Mouse (Mus musculus) spleen, adult 18-20 months (tissue): Measurements from ENCODE around the gene Gm21860.
"Not testable (repeated sequence)": the region's sequence is repeated elsewhere in the genome, so short reads cannot be mapped to it uniquely, and the experiment has no call there.

Experiments
- DNase-seq, 2 experiments: peaks; one replicate each; pipeline ENCODE4 v3.0.0; 2022; ENCODE audit warnings: mixed read lengths in 2 of 2

The Gm21860 gene

GRCm38 (mm10) chrY:90754721-90755120, at the start of gene Gm21860:
Gene Gm21860 (minus strand): TSS chrY:90754821.
- not testable (repeated sequence) for DNase-seq

- DNase-seq: not testable (repeated sequence)
These were observed 29.8 kb upstream of the Gm21860 start, which contains the start of gene Gm47283 for GRCm38 (mm10) chrY:90784438-90784837. Gene Gm47283 (plus strand): TSS chrY:90784738.

- not testable (repeated sequence) for DNase-seq
These were observed 9.4 kb downstream of the Gm21860 start for GRCm38 (mm10) chrY:90745256-90745655.

GRCm38 (mm10) chrY:90744381-90744981, 10.1 kb downstream of the Gm21860 start:
- peak; percentile 83 to 91 for DNase-seq

GRCm38 (mm10) chrY:90743811-90744220, 10.8 kb downstream of the Gm21860 start:
- DNase-seq: no peak

- DNase-seq: peak in 1 of 2 experiments; percentile 38
These were observed 11.4 kb downstream of the Gm21860 start for GRCm38 (mm10) chrY:90743053-90743810.

- DNase-seq: peak in 1 of 2 experiments; percentile 33
These were observed 12.2 kb downstream of the Gm21860 start for GRCm38 (mm10) chrY:90742261-90743052.

GRCm38 (mm10) chrY:90741452-90742260, 13.0 kb downstream of the Gm21860 start:
- DNase-seq: peak; percentile 3 to 44

GRCm38 (mm10) chrY:90741006-90741405, 13.6 kb downstream of the Gm21860 start:
- peak; percentile 1 to 51 for DNase-seq

GRCm38 (mm10) chrY:90740013-90740561, 14.5 kb downstream of the Gm21860 start:
- peak; percentile 19 to 78 for DNase-seq

GRCm38 (mm10) chrY:90739531-90740012, 15.0 kb downstream of the Gm21860 start:
- DNase-seq: peak; percentile 30 to 69

- peak; percentile 10 to 73 for DNase-seq
These were observed 15.6 kb downstream of the Gm21860 start for GRCm38 (mm10) chrY:90738841-90739530.

GRCm38 (mm10) chrY:90738431-90738680, 16.3 kb downstream of the Gm21860 start:
- no peak for DNase-seq

- DNase-seq: no peak
These were observed 16.8 kb downstream of the Gm21860 start for GRCm38 (mm10) chrY:90737606-90738430.

GRCm38 (mm10) chrY:90736217-90737000, 18.2 kb downstream of the Gm21860 start:
- not testable (repeated sequence) for DNase-seq

GRCm38 (mm10) chrY:90735181-90735895, 19.3 kb downstream of the Gm21860 start:
- not testable (repeated sequence) for DNase-seq

- peak; percentile 10 to 30 for DNase-seq
These were observed 20.3 kb downstream of the Gm21860 start for GRCm38 (mm10) chrY:90734334-90734696.

GRCm38 (mm10) chrY:90733656-90734333, 20.8 kb downstream of the Gm21860 start:
- DNase-seq: peak; percentile 37 to 45
